Mouse (Mus musculus) hindbrain, postnatal 0 days (tissue): ENCODE results near the gene Itga9. TPM values are rescaled to one million over a fixed set of nuclear protein-coding genes. Genes with fewer than 3 reads are reported as not detected.

ENCODE experiments used
- ATAC-seq: fragments of 200-750 bp; cut with Nextera tagmentation; 2 replicates; pipeline ENCODE4 v1.8.0; 2017; ENCODE audit warnings: mild to moderate bottlenecking, moderate TSS enrichment, moderate library complexity
- DNase-seq: peaks from one replicate; pipeline ENCODE4 v3.0.0-alpha.2; 2015; ENCODE audit warnings: low spot score
- H3K27ac ChIP-seq: fragments of 300-500 bp; sonication (generic); 2 replicates; pipeline ENCODE4 v1.5.1; 2014; ENCODE audit warnings: mild to moderate bottlenecking
- H3K27me3 ChIP-seq: fragments of 300-500 bp; sonication (generic); 2 replicates; pipeline ENCODE4 v1.6.1; 2014; ENCODE audit warnings: low read length, mixed read lengths; ENCODE audit not compliant: insufficient read depth
- H3K36me3 ChIP-seq: fragments of 300-500 bp; sonication (generic); 2 replicates; pipeline ENCODE4 v1.6.1; 2014; ENCODE audit warnings: low read length, mixed read lengths; ENCODE audit not compliant: insufficient read depth
- H3K4me1 ChIP-seq: fragments of 300-500 bp; sonication (generic); 2 replicates; pipeline ENCODE4 v1.6.1; 2014; ENCODE audit warnings: antibody characterized with exemption, low read length, mixed read lengths; ENCODE audit not compliant: insufficient read depth
- H3K4me2 ChIP-seq: fragments of 300-500 bp; sonication (generic); 2 replicates; pipeline ENCODE4 v1.6.1; 2014; ENCODE audit warnings: low read depth, mild to moderate bottlenecking, low read length, moderate library complexity, mixed read lengths
- H3K4me3 ChIP-seq: fragments of 300-500 bp; sonication (generic); 2 replicates; pipeline ENCODE4 v1.5.1; 2014; ENCODE audit warnings: low read length
- H3K9ac ChIP-seq: fragments of 300-500 bp; sonication (generic); replicated peaks from 2 replicates; pipeline ENCODE4 v1.6.1; 2014; ENCODE audit warnings: mild to moderate bottlenecking, low read length, moderate library complexity, mixed read lengths
- H3K9me3 ChIP-seq: fragments of 300-500 bp; sonication (generic); 2 replicates; pipeline ENCODE4 v1.6.1; 2016; ENCODE audit warnings: low read length, mixed read lengths
- CTCF ChIP-seq: IDR thresholded peaks from 2 replicates; pipeline ENCODE4 v1.5.1; 2016; ENCODE audit warnings: antibody characterized with exemption, control low read depth, low read depth
- WGBS: fragments of 180-500 bp; shearing (Covaris S2); extraction: QIAGEN DNeasy Blood & Tissue Kit; methylation state at CpG from one replicate; pipeline ENCODE4 v1.1.7; 2014; 5-methylcytosine and 5-hydroxymethylcytosine counted together
- polyA plus RNA-seq: library from polyadenylated mRNA; unstranded; fragments of >200 nt; fragmentation: Nextera tagmentation; extraction: Ambion mirVana; gene quantifications from 2 replicates; pipeline ENCODE4 v1.2.1, GENCODE M21; 2015
- total RNA-seq: library from RNA; depleted of rRNA; stranded (reverse); fragments of >200 nt; gene quantifications from 2 replicates; pipeline ENCODE4 v1.2.3, GENCODE M21; 2014

Gene Itga9
- total and polyA plus RNA-seq, 2 experiments from 2014 or later, result 1.5 to 4.4 TPM

GRCm38 (mm10) chr9:118887734-118888133 is 281.2 kb downstream of the Itga9 start:
- ATAC-seq (no peak), DNase-seq (no peak)
- TF ChIP-seq CTCF, result no peak; the same call in 1 of the 2 replicates
- Histone ChIP-seq H3K9ac (no peak overlapping the region), H3K4me2 (no peak overlapping the region), H3K36me3 (no peaks in the 10 kb centered on the region), H3K27ac (no peak overlapping the region), H3K9me3 (no peaks in the 10 kb centered on the region), H3K4me3 (no peak overlapping the region), H3K27me3 (no peaks in the 10 kb centered on the region), H3K4me1 (no peaks in the 10 kb centered on the region)
- WGBS, result 94% methylated on average over 8 of the region's 8 CpGs

GRCm38 (mm10) chr9:118890149-118890548 is 283.7 kb downstream of the Itga9 start:
- no peak overlapping the region for H3K27ac ChIP-seq
- ATAC-seq, result no peak
- WGBS, result 82% methylated on average over 4 of the region's 4 CpGs

DNA sequence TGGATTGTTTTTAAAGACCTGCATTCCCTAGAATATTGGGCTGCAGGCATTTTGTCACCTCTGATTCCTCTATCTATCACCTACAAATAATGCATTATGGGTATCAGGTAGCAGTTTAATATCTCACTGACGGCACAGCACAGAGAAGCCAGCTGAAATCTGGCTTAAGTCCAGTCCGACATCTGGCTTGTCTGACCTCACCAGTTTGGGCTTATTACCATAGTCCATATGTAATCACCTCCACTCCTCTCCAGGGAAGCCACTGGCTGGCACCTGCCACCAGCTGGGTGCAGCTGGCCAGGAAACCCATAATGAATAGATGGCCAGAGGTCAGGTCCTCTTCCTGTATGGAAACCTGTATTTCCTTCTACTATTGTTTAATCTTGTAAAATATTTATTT is 284.2 kb downstream of the Itga9 start:
- Histone ChIP-seq H3K27me3 (no peaks in the 10 kb centered on the region), H3K36me3 (no peaks in the 10 kb centered on the region), H3K4me2 (no peak overlapping the region), H3K4me1 (no peaks in the 10 kb centered on the region), H3K9ac (no peak overlapping the region), H3K27ac (no peak overlapping the region), H3K9me3 (no peaks in the 10 kb centered on the region), H3K4me3 (no peak overlapping the region)
- WGBS, result 63% methylated on average over 2 of the region's 2 CpGs
- ATAC-seq, result no peak
- TF ChIP-seq CTCF, result no peak
- peak; percentile 40 for DNase-seq

More at GRCm38 (mm10) chr9:118890149-118890548, 283.7 kb downstream of the Itga9 start:
- no peaks in the 10 kb centered on the region for H3K36me3 ChIP-seq
- H3K4me1 ChIP-seq, result no peaks in the 10 kb centered on the region
- no peak for TF ChIP-seq CTCF
- H3K9me3 ChIP-seq, result no peaks in the 10 kb centered on the region
- H3K27me3 ChIP-seq, result no peaks in the 10 kb centered on the region
- DNase-seq, result no peak
- H3K4me3 ChIP-seq, result no peak overlapping the region
- H3K9ac ChIP-seq, result no peak overlapping the region
- no peak overlapping the region for H3K4me2 ChIP-seq

DNA sequence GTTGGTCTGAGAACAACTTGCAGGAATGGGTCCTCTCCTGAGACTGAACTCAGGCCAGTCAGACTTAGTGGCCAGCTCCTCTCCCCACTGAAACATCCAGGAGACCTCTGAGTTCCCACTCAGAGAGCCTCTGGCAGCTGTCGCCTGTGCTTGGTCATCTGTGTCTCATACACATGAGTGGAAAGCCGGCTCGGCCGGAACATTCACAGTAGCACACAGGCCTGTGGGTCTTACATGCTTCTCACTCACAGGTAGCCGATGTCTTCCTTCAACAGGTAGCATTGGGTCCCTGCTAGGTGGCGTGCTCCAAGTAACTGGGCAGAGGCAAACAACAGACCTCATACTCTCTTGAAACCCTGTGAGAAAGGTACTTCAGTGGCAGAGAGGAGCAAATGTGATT is 284.6 kb downstream of the Itga9 start:
- Histone ChIP-seq H3K36me3 (no peaks in the 10 kb centered on the region), H3K9ac (no peak overlapping the region), H3K4me2 (no peak overlapping the region), H3K4me1 (no peaks in the 10 kb centered on the region), H3K9me3 (no peaks in the 10 kb centered on the region), H3K4me3 (no peak overlapping the region), H3K27ac (no peak overlapping the region; the same call in 1 of the 2 replicates), H3K27me3 (no peaks in the 10 kb centered on the region)
- WGBS, result 78% methylated on average over 6 of the region's 6 CpGs
- DNase-seq (no peak), ATAC-seq (no peak)
- no peak for TF ChIP-seq CTCF

DNA sequence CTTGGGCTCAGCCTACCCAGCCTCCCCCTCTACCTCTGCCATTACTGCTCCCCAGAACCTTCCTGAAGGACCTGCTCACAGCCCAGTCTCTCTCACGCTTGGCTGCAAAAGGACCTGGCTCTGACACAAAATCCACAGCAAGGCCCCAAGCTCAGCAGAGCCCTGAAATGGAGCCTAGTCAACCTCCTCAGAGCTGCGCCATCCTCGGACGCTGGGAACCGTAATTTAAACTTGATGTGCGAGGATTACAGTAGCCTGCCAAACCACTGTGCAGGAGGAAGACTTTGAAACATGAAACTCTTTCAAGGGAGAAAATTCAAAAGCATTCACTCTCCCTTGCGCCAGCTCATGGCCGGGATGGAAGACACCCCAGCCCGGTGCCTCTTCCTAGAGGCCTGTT is 285.1 kb downstream of the Itga9 start:
- Histone ChIP-seq H3K9ac (no peak overlapping the region), H3K9me3 (no peaks in the 10 kb centered on the region), H3K4me1 (no peaks in the 10 kb centered on the region), H3K27ac (no peak overlapping the region), H3K4me3 (no peak overlapping the region), H3K27me3 (no peaks in the 10 kb centered on the region), H3K4me2 (no peak overlapping the region), H3K36me3 (no peaks in the 10 kb centered on the region)
- ATAC-seq, result no peak
- 66% methylated on average over 9 of the region's 9 CpGs for WGBS
- no peak for TF ChIP-seq CTCF
- no peak for DNase-seq

DNA sequence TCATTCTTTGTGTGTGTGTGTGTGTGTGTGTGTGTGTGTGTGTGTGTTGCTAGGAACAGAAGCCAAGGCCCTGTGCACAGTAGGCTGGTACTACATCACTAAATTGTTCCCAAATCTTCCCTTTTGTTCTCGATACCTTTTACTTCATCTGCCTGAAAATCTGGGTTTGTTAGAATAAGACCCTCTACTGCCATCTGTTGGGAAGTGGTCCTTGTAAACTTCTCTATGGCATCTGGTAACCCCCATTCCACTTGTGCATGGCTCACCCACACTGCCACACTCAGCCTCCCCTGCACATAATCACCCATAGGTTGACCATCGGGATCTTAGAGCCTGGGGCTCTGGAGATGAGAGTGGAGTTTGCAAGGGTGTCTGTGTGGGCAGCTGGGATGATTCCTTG is 288.6 kb downstream of the Itga9 start:
- ATAC-seq (no peak), DNase-seq (peak; percentile 73)
- 66% methylated on average over 2 of the region's 2 CpGs for WGBS
- Histone ChIP-seq H3K9ac (no peak overlapping the region), H3K4me1 (no peaks in the 10 kb centered on the region), H3K27ac (no peak overlapping the region), H3K27me3 (no peaks in the 10 kb centered on the region), H3K36me3 (no peaks in the 10 kb centered on the region), H3K4me2 (no peak overlapping the region), H3K9me3 (no peaks in the 10 kb centered on the region), H3K4me3 (no peak overlapping the region)
- TF ChIP-seq CTCF, result peak; percentile 64

- no peak for TF ChIP-seq CTCF
- Histone ChIP-seq H3K9ac (no peak overlapping the region), H3K27me3 (no peaks in the 10 kb centered on the region), H3K4me2 (no peak overlapping the region), H3K4me1 (no peaks in the 10 kb centered on the region), H3K27ac (no peak overlapping the region), H3K36me3 (no peaks in the 10 kb centered on the region), H3K9me3 (no peaks in the 10 kb centered on the region), H3K4me3 (no peak overlapping the region)
- 79% methylated on average over 2 of the region's 2 CpGs for WGBS
- DNase-seq (no peak), ATAC-seq (no peak)
Measured at GRCm38 (mm10) chr9:118900677-118901076, 294.2 kb downstream of the Itga9 start.
